Mouse (Mus musculus) embryonic facial prominence, embryonic 14.5 days (tissue): Measurements from ENCODE around the gene Slc24a2. TPM values are rescaled to one million over a fixed set of nuclear protein-coding genes. Genes with fewer than 3 reads are reported as not detected.

ENCODE experiments used
- ATAC-seq: fragments of 200-750 bp; cut with Nextera tagmentation; 2 replicates; pipeline ENCODE4 v1.8.0; 2017; ENCODE audit warnings: low read depth, moderate number of reproducible peaks, moderate TSS enrichment
- DNase-seq: peaks from one replicate; pipeline ENCODE4 v3.0.0-alpha.2; 2015; ENCODE audit warnings: low spot score
- H3K27ac ChIP-seq: fragments of 300-500 bp; sonication (generic); replicated peaks from 2 replicates; pipeline ENCODE4 v1.5.1; 2014; ENCODE audit warnings: low read depth, mild to moderate bottlenecking, low read length, moderate library complexity
- H3K27me3 ChIP-seq: fragments of 300-500 bp; sonication (generic); replicated peaks from 2 replicates; pipeline ENCODE4 v1.6.1; 2014; ENCODE audit warnings: low read length; ENCODE audit not compliant: control insufficient read depth, insufficient read depth
- H3K36me3 ChIP-seq: fragments of 300-500 bp; sonication (generic); 2 replicates; pipeline ENCODE4 v1.6.1; 2014; ENCODE audit warnings: low read length, mixed read lengths; ENCODE audit not compliant: control insufficient read depth, insufficient read depth
- H3K4me1 ChIP-seq: fragments of 300-500 bp; sonication (generic); 2 replicates; pipeline ENCODE4 v1.6.1; 2014; ENCODE audit warnings: antibody characterized with exemption, low read length; ENCODE audit not compliant: control insufficient read depth, insufficient read depth
- H3K4me2 ChIP-seq: fragments of 300-500 bp; sonication (generic); 2 replicates; pipeline ENCODE4 v1.6.1; 2014; ENCODE audit warnings: low read depth, mild to moderate bottlenecking, low read length, moderate library complexity, mixed read lengths
- H3K4me3 ChIP-seq: fragments of 300-500 bp; sonication (generic); 2 replicates; pipeline ENCODE4 v1.5.1; 2014; ENCODE audit warnings: low read depth, mild to moderate bottlenecking, low read length
- H3K9ac ChIP-seq: fragments of 300-500 bp; sonication (generic); 2 replicates; pipeline ENCODE4 v1.6.1; 2014; ENCODE audit warnings: low read depth, mild to moderate bottlenecking, low read length, moderate library complexity, mixed read lengths
- H3K9me3 ChIP-seq: fragments of 300-500 bp; sonication (generic); 2 replicates; pipeline ENCODE4 v1.6.1; 2016; ENCODE audit warnings: low read length; ENCODE audit not compliant: control insufficient read depth
- WGBS: fragments of 180-500 bp; shearing (Covaris S2); extraction: QIAGEN DNeasy Blood & Tissue Kit; methylation state at CpG from one replicate; pipeline ENCODE4 v1.1.7; 2014; 5-methylcytosine and 5-hydroxymethylcytosine counted together
- polyA plus RNA-seq: library from polyadenylated mRNA; unstranded; fragments of >200 nt; fragmentation: Nextera tagmentation; extraction: Ambion mirVana; gene quantifications from 2 replicates; pipeline ENCODE4 v1.2.1, GENCODE M21; 2014

Slc24a2 gene
- polyA plus RNA-seq, 1 experiment from 2014 or later, result 0.67 TPM

GRCm38 (mm10) chr4:86992470-86992869, 237.8 kb downstream of the Slc24a2 start:
- H3K4me3 ChIP-seq, result no peak overlapping the region

DNA sequence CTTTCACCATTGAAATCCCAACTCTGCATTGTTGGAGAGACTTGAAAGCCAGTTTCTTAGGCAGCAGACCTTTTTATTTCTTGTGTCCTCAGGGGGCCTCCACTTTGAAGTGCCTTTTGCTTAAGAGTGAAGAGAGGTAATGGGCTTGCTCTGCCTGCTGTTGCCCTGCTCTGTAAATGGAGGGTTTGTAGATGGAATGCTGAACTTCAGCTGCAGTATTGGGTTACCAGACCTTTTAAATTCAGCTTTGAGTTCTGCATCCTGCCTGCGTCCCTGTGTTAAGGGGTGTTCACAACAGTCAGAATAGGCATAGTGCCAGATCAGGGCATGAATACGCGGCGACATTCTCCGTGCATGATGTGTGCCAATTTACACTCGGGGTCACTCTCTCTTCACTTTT, 241.0 kb downstream of the Slc24a2 start:
- Histone ChIP-seq H3K9me3 (no peaks in the 10 kb centered on the region), H3K9ac (no peak overlapping the region), H3K27ac (no peak overlapping the region), H3K4me2 (peak overlapping the region; percentile 5; the same call in 1 of the 2 replicates), H3K4me1 (peaks cover 8% of the 10 kb centered on the region; the same call in 1 of the 2 replicates), H3K36me3 (no peaks in the 10 kb centered on the region), H3K27me3 (no peaks in the 10 kb centered on the region), H3K4me3 (no peak overlapping the region)
- DNase-seq (peak; percentile 62), ATAC-seq (peak; percentile 62; the same call in 1 of the 2 replicates)
- 35% methylated on average over 6 of the region's 6 CpGs for WGBS

More at GRCm38 (mm10) chr4:86992470-86992869, 237.8 kb downstream of the Slc24a2 start:
- H3K27ac ChIP-seq, result no peak overlapping the region
- H3K27me3 ChIP-seq, result no peaks in the 10 kb centered on the region
- H3K36me3 ChIP-seq, result no peaks in the 10 kb centered on the region
- no peak for DNase-seq
- H3K4me2 ChIP-seq, result no peak overlapping the region
- H3K9me3 ChIP-seq, result no peaks in the 10 kb centered on the region
- no peak for ATAC-seq
- H3K4me1 ChIP-seq, result peaks cover 8% of the 10 kb centered on the region; the same call in 1 of the 2 replicates
- 56% methylated on average over 3 of the region's 3 CpGs for WGBS
- H3K9ac ChIP-seq, result no peak overlapping the region

DNA sequence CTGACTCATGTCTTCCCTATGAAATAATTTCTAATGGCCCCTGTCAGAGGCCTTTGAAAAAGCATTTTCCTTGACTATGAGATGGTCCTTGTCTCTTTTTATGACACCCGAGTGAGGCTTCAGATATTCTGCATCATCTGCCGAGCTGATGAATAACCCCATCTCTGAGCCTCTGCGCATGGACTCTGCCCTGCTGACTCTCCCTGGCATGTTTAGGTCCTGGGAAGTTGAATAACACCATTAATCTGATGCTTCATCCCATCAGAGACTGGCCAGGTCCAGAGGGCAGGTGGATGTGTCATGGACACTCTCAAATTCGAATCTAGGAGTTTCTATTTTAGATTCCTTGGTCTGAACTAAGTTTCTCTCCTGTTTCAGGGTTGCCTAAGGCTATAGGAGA, 242.4 kb downstream of the Slc24a2 start:
- H3K27ac ChIP-seq, result no peak overlapping the region
- no peaks in the 10 kb centered on the region for H3K27me3 ChIP-seq
- ATAC-seq (no peak), DNase-seq (no peak)
- H3K36me3 ChIP-seq, result no peaks in the 10 kb centered on the region
- H3K4me2 ChIP-seq, result no peak overlapping the region
- no peak overlapping the region for H3K9ac ChIP-seq
- peaks cover 8% of the 10 kb centered on the region; the same call in 1 of the 2 replicates for H3K4me1 ChIP-seq
- 83% methylated on average over 4 of the region's 4 CpGs for WGBS
- H3K4me3 ChIP-seq, result no peak overlapping the region
- no peaks in the 10 kb centered on the region for H3K9me3 ChIP-seq

DNA sequence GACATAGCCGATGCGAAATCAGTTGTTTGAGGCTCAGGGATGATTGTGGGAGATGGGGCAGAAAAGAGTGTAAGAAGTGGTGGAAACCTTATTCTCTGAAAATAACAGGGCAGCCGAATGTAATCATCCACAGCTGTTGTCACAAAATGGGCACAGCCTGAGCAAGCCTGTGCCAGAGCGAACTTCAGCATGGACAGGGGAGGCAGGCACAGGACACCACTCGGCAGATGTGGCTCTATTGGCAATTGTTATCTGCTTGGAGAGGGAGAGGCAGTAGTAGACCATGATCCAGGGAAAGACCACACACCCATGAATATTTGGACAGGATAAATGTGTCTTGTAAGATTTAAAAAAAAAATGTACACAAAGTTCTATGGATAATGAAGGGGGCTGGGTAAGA, 253.0 kb downstream of the Slc24a2 start:
- DNase-seq, result no peak
- H3K27me3 ChIP-seq, result no peaks in the 10 kb centered on the region
- no peak overlapping the region for H3K9ac ChIP-seq
- no peak overlapping the region for H3K27ac ChIP-seq
- WGBS, result 80% methylated on average over 5 of the region's 5 CpGs
- H3K4me3 ChIP-seq, result no peak overlapping the region
- ATAC-seq, result no peak
- no peak overlapping the region for H3K4me2 ChIP-seq
- H3K36me3 ChIP-seq, result no peaks in the 10 kb centered on the region
- H3K9me3 ChIP-seq, result 0 out of 2 replicates have a peak, but pooled peaks cover 4% of the 10 kb centered on the region
- no peaks in the 10 kb centered on the region for H3K4me1 ChIP-seq

- Histone ChIP-seq H3K4me1 (0 out of 2 replicates have a peak, but pooled peaks cover 3% of the 10 kb centered on the region), H3K36me3 (no peaks in the 10 kb centered on the region), H3K9ac (no peak overlapping the region), H3K27me3 (0 out of 2 replicates have a peak, but pooled peaks cover 3% of the 10 kb centered on the region), H3K4me3 (no peak overlapping the region), H3K27ac (no peak overlapping the region), H3K9me3 (no peaks in the 10 kb centered on the region), H3K4me2 (peak overlapping the region; percentile 18; the same call in 1 of the 2 replicates)
- peak; percentile 70 for DNase-seq
- WGBS, result 39% methylated on average over 14 of the region's 14 CpGs
- peak; percentile 50; the same call in 1 of the 2 replicates for ATAC-seq
These were observed 272.5 kb downstream of the Slc24a2 start for GRCm38 (mm10) chr4:86957576-86958411.

GRCm38 (mm10) chr4:86955448-86955847, 274.8 kb downstream of the Slc24a2 start:
- ATAC-seq, result no peak
- Histone ChIP-seq H3K4me3 (no peak overlapping the region), H3K9me3 (no peaks in the 10 kb centered on the region), H3K27ac (no peak overlapping the region), H3K27me3 (0 out of 2 replicates have a peak, but pooled peaks cover 3% of the 10 kb centered on the region), H3K4me2 (no peak overlapping the region), H3K9ac (no peak overlapping the region), H3K36me3 (no peaks in the 10 kb centered on the region), H3K4me1 (0 out of 2 replicates have a peak, but pooled peaks cover 3% of the 10 kb centered on the region)
- DNase-seq, result no peak
- 77% methylated on average over 4 of the region's 4 CpGs for WGBS

GRCm38 (mm10) chr4:86953519-86953918, 276.8 kb downstream of the Slc24a2 start:
- Histone ChIP-seq H3K9ac (no peak overlapping the region), H3K36me3 (no peaks in the 10 kb centered on the region), H3K9me3 (no peaks in the 10 kb centered on the region), H3K4me2 (no peak overlapping the region), H3K4me3 (no peak overlapping the region), H3K27ac (no peak overlapping the region), H3K27me3 (0 out of 2 replicates have a peak, but pooled peaks cover 3% of the 10 kb centered on the region), H3K4me1 (0 out of 2 replicates have a peak, but pooled peaks cover 3% of the 10 kb centered on the region)
- DNase-seq (peak; percentile 22), ATAC-seq (peak; percentile 44; the same call in 1 of the 2 replicates)
- whole genome bisulfite sequencing, result 51% methylated on average over 5 of the region's 5 CpGs

GRCm38 (mm10) chr4:86948794-86949193, 281.5 kb downstream of the Slc24a2 start:
- H3K4me2 ChIP-seq, result no peak overlapping the region
- no peaks in the 10 kb centered on the region for H3K4me1 ChIP-seq
- H3K4me3 ChIP-seq, result no peak overlapping the region
- H3K9ac ChIP-seq, result no peak overlapping the region
- no peak overlapping the region for H3K27ac ChIP-seq
- no peaks in the 10 kb centered on the region for H3K27me3 ChIP-seq
- H3K9me3 ChIP-seq, result no peaks in the 10 kb centered on the region
- DNase-seq, result no peak
- no peak for ATAC-seq
- 82% methylated on average over 1 of the region's 1 CpGs for WGBS
- no peaks in the 10 kb centered on the region for H3K36me3 ChIP-seq
